Mouse (Mus musculus): ENCODE data around the gene Gng2. TPM values are rescaled to one million over a fixed set of nuclear protein-coding genes. Genes with fewer than 3 reads are reported as not detected.
A peak's percentile ranks its signal among the peaks of the same experiment; 100 is the strongest.

Gene Gng2
- polyA plus RNA-seq, 1 experiment, result 5.8 TPM

- TF ChIP-seq CTCF (IDR thresholded peaks at IDR 0.05; ENCODE audit: control insufficient read depth, insufficient read depth, insufficient read length), result no peak
- TF ChIP-seq MYOG (IDR thresholded peaks at IDR 0.05; ENCODE audit: control insufficient read depth, extremely low read depth, insufficient read length), result no peak
- no peak for TF ChIP-seq USF1 (IDR thresholded peaks at IDR 0.05; ENCODE audit: low read depth)
- no peak for TF ChIP-seq FOSL1 (IDR thresholded peaks at IDR 0.05; ENCODE audit: insufficient read depth, low read length, poor library complexity, severe bottlenecking)
- TF ChIP-seq CEBPB (IDR thresholded peaks at IDR 0.05; ENCODE audit: low read depth), result no peak
- peak; percentile 19 for TF ChIP-seq MAX (IDR thresholded peaks at IDR 0.05)
- no peak for TF ChIP-seq MYOD1 (IDR thresholded peaks at IDR 0.05; ENCODE audit: control insufficient read depth, insufficient read length, low read depth)
- H3K4me3 ChIP-seq (ENCODE audit: insufficient read depth, poor library complexity, severe bottlenecking), result peak within 1 kb of the TSS; percentile 86
- H3K79me3 ChIP-seq (ENCODE audit: low read depth), result peaks cover 30% of the 10 kb centered on the region
- H3K27me3 ChIP-seq (ENCODE audit: control insufficient read depth, insufficient read depth, insufficient read length), result peaks cover 9% of the 10 kb centered on the region
- H3K36me3 ChIP-seq (ENCODE audit: control insufficient read depth, insufficient read depth), result peaks cover 37% of the 10 kb centered on the region
- H3ac ChIP-seq (ENCODE audit: control insufficient read depth, insufficient read length, low read depth), result peak within 1 kb of the TSS; percentile 81
- H3K79me2 ChIP-seq (ENCODE audit: control insufficient read depth, insufficient read depth), result peaks cover 28% of the 10 kb centered on the region
Observed at GRCm38 (mm10) chr14:19823321-19824142, 153.9 kb downstream of the Gng2 start, which contains the start of gene Rtraf. Gene Rtraf (minus strand): TSS chr14:19823824.

Other genes starting within 250 kb of the Gng2 start
- gene Nid2, start 226.4 kb downstream of the Gng2 start, polyA plus RNA-seq (2012; fragmentation: generic; extraction: Trizol), result 25.6 TPM
- 115 TPM for gene Rtraf, start 153.8 kb downstream of the Gng2 start, polyA plus RNA-seq (2012; fragmentation: generic; extraction: Trizol)
- gene Saysd1, start 160.9 kb upstream of the Gng2 start, polyA plus RNA-seq (2012; fragmentation: generic; extraction: Trizol), result 8.0 TPM
- gene Kcnk5, start 204.2 kb upstream of the Gng2 start, polyA plus RNA-seq (2012; fragmentation: generic; extraction: Trizol), result 10.1 TPM